Mouse (Mus musculus) Muller cell, postnatal 12 days (primary cell): ENCODE data around the gene Rfx7.

Experiments
- DNase-seq: peaks from one replicate; pipeline ENCODE4 v3.0.0-alpha.2; 2015; ENCODE audit errors: inconsistent ontology term

Gene Rfx7

GRCm38 (mm10) chr9:72531996-72532380 is at the start of gene Rfx7:
TSS of gene Rfx7 (plus strand) at chr9:72532240.
- peak; percentile 88 for DNase-seq

GRCm38 (mm10) chr9:72488523-72488922 is 43.5 kb upstream of the Rfx7 start:
- DNase-seq: no peak

- no peak for DNase-seq
These were observed 42.9 kb upstream of the Rfx7 start for GRCm38 (mm10) chr9:72489131-72489530.

- peak; percentile 92 for DNase-seq
These were observed 40.4 kb upstream of the Rfx7 start for GRCm38 (mm10) chr9:72491559-72492193.

- no peak for DNase-seq
These were observed 39.9 kb upstream of the Rfx7 start, which contains the start of gene Tex9 for GRCm38 (mm10) chr9:72492194-72492565. TSS of gene Tex9 (minus strand) at chr9:72492212.

- no peak for DNase-seq
These were observed 38.6 kb upstream of the Rfx7 start for GRCm38 (mm10) chr9:72493465-72493864.

- no peak for DNase-seq
These were observed 37.9 kb upstream of the Rfx7 start for GRCm38 (mm10) chr9:72493984-72494685.

GRCm38 (mm10) chr9:72496691-72497090 is 35.3 kb upstream of the Rfx7 start:
- DNase-seq: no peak

GRCm38 (mm10) chr9:72497171-72497570 is 34.9 kb upstream of the Rfx7 start:
- peak; percentile 12 for DNase-seq

GRCm38 (mm10) chr9:72512229-72512981 is 19.6 kb upstream of the Rfx7 start:
- DNase-seq: no peak

GRCm38 (mm10) chr9:72515366-72515765 is 16.7 kb upstream of the Rfx7 start:
- DNase-seq: no peak

- DNase-seq: no peak
These were observed 12.8 kb upstream of the Rfx7 start for GRCm38 (mm10) chr9:72519246-72519645.

GRCm38 (mm10) chr9:72520849-72521248 is 11.2 kb upstream of the Rfx7 start:
- no peak for DNase-seq

GRCm38 (mm10) chr9:72526091-72526490 is 5.9 kb upstream of the Rfx7 start:
- DNase-seq: no peak

GRCm38 (mm10) chr9:72530237-72530636 is 1.8 kb upstream of the Rfx7 start:
- DNase-seq: peak; percentile 80

GRCm38 (mm10) chr9:72530824-72531223 is 1.2 kb upstream of the Rfx7 start:
- no peak for DNase-seq

GRCm38 (mm10) chr9:72531291-72531995 is 597 bp upstream of the Rfx7 start:
- DNase-seq: peak; percentile 91

GRCm38 (mm10) chr9:72532381-72533088 is 495 bp downstream of the Rfx7 start:
- DNase-seq: peak; percentile 68

GRCm38 (mm10) chr9:72533089-72533415 is 1.0 kb downstream of the Rfx7 start:
- DNase-seq: no peak

- peak; percentile 23 for DNase-seq
These were observed 2.9 kb downstream of the Rfx7 start for GRCm38 (mm10) chr9:72534985-72535384.

GRCm38 (mm10) chr9:72535394-72535793 is 3.4 kb downstream of the Rfx7 start:
- DNase-seq: peak; percentile 35

GRCm38 (mm10) chr9:72537086-72537485 is 5.0 kb downstream of the Rfx7 start:
- DNase-seq: no peak
